Mouse (Mus musculus) kidney, embryonic 16.5 days (tissue): Measurements from ENCODE around the gene Nudt4. TPM values are rescaled to one million over a fixed set of nuclear protein-coding genes. Genes with fewer than 3 reads are reported as not detected.

Experiments used
- ATAC-seq: fragments of 200-750 bp; cut with Nextera tagmentation; 2 replicates; pipeline ENCODE4 v1.8.0; 2017; ENCODE audit warnings: moderate TSS enrichment; ENCODE audit not compliant: low FRiP score, low TSS enrichment
- H3K27ac ChIP-seq: fragments of 300-500 bp; sonication (generic); 2 replicates; pipeline ENCODE4 v1.5.1; 2014; ENCODE audit warnings: low read length
- H3K27me3 ChIP-seq: fragments of 300-500 bp; sonication (generic); 2 replicates; pipeline ENCODE4 v1.6.1; 2014; ENCODE audit warnings: low read length, control low read depth, mixed read lengths; ENCODE audit not compliant: insufficient read depth
- H3K36me3 ChIP-seq: fragments of 300-500 bp; sonication (generic); 2 replicates; pipeline ENCODE4 v1.6.1; 2014; ENCODE audit warnings: low read length, control low read depth, mixed read lengths; ENCODE audit not compliant: insufficient read depth
- H3K4me1 ChIP-seq: fragments of 300-500 bp; sonication (generic); 2 replicates; pipeline ENCODE4 v1.6.1; 2014; ENCODE audit warnings: low read length, control low read depth, mixed read lengths; ENCODE audit not compliant: insufficient read depth
- H3K4me2 ChIP-seq: fragments of 300-500 bp; sonication (generic); replicated peaks from 2 replicates; pipeline ENCODE4 v1.6.1; 2014; ENCODE audit warnings: low read depth, low read length
- H3K4me3 ChIP-seq: fragments of 300-500 bp; sonication (generic); 2 replicates; pipeline ENCODE4 v1.5.1; 2014; ENCODE audit warnings: mild to moderate bottlenecking, low read length
- H3K9ac ChIP-seq: fragments of 300-500 bp; sonication (generic); replicated peaks from 2 replicates; pipeline ENCODE4 v1.6.1; 2014; ENCODE audit warnings: low read length
- H3K9me3 ChIP-seq: fragments of 300-500 bp; sonication (generic); 2 replicates; pipeline ENCODE4 v1.6.1; 2016; ENCODE audit warnings: low read length, control low read depth
- WGBS: fragments of 180-500 bp; shearing (Covaris S2); extraction: QIAGEN DNeasy Blood & Tissue Kit; methylation state at CpG from one replicate; pipeline ENCODE4 v1.1.7; 2014; 5-methylcytosine and 5-hydroxymethylcytosine counted together
- microRNA-seq: library from miRNA; unstranded; fragments of <30 nt; microRNA quantifications from one replicate; pipeline ENCODE4, GENCODE M21; 2016
- polyA plus RNA-seq: library from polyadenylated mRNA; unstranded; fragments of >200 nt; fragmentation: Nextera tagmentation; extraction: Ambion mirVana; gene quantifications from 2 replicates; pipeline ENCODE4 v1.2.1, GENCODE M21; 2015

The Nudt4 gene
- polyA plus RNA-seq, 1 experiment from 2014 or later, result 132 TPM

DNA sequence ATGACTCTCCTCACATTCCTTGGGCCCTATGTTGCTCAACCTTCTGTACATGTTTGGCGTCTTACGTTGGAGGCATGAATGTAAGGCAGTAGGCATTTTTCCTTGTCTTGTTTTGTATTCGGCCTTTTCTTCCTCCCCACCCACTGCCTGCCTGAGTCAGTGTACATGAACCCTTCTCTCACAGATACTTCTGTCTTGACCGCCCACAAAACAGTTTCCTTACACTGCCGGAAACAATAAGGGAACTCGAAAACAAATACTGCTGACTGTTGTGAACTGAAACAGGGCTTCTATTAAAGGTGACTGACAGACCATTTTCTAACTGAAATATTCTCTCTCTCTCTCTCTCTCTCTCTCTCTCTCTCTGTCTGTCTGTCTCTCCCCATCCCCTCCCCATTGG, 55.2 kb downstream of the Nudt4 start:
- 78% methylated on average over 6 of the region's 6 CpGs for WGBS
- no peak overlapping the region for H3K4me3 ChIP-seq
- peaks cover under 1% of the 10 kb centered on the region; the same call in 1 of the 2 replicates for H3K4me1 ChIP-seq
- H3K27me3 ChIP-seq, result no peaks in the 10 kb centered on the region
- no peaks in the 10 kb centered on the region for H3K36me3 ChIP-seq
- H3K4me2 ChIP-seq, result no peak overlapping the region
- H3K9me3 ChIP-seq, result no peaks in the 10 kb centered on the region
- no peak overlapping the region for H3K27ac ChIP-seq
- H3K9ac ChIP-seq, result no peak overlapping the region
- ATAC-seq, result no peak

DNA sequence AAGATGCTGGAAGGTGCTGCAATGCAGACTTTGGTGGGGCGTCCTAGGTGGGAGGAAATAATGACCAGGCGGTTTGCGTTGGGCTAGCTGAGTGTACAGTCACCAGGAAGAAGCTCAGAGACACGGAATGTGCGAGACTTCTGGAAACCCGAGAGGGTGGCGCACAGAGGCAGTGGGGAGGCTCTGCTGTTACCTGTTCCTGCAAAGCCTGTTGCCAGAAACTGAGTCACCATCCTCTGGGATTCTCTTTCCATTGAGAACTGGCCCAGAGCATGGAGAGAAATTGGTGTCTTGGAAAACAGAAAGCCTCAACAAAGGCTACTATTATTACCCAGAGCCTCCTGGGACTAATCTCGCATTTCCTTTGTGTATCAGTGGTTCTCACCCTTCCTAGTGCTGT, 55.8 kb downstream of the Nudt4 start:
- no peak for ATAC-seq
- Histone ChIP-seq H3K4me2 (no peak overlapping the region), H3K27me3 (no peaks in the 10 kb centered on the region), H3K36me3 (no peaks in the 10 kb centered on the region), H3K9ac (no peak overlapping the region), H3K27ac (no peak overlapping the region), H3K4me3 (no peak overlapping the region), H3K4me1 (no peaks in the 10 kb centered on the region), H3K9me3 (no peaks in the 10 kb centered on the region)
- 81% methylated on average over 8 of the region's 8 CpGs for WGBS

DNA sequence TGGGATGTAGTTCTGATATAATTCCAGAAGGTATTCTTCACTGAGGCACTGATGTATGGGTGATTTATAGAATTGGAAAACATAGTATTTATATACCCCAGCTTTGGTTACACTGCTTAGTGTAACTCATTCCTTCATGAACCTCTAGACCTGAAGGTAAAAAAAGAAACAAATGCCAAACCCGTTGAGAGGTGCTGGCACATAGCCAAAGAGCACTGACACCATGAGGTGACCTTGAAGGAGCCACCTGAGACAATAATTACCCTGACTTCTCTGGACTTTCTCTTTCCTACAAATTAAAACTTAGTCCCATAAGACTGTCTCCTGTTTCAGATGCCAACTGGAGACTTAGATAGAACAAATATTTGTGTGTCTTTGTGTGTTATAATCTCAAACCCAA, 59.6 kb downstream of the Nudt4 start:
- peaks cover 12% of the 10 kb centered on the region for H3K4me1 ChIP-seq
- H3K36me3 ChIP-seq, result no peaks in the 10 kb centered on the region
- no peak overlapping the region for H3K27ac ChIP-seq
- no peak overlapping the region for H3K9ac ChIP-seq
- no peaks in the 10 kb centered on the region for H3K27me3 ChIP-seq
- no peak overlapping the region for H3K4me3 ChIP-seq
- ATAC-seq, result no peak
- H3K4me2 ChIP-seq, result no peak overlapping the region
- no peaks in the 10 kb centered on the region for H3K9me3 ChIP-seq
- 3% methylated on average over 1 of the region's 1 CpGs for WGBS

DNA sequence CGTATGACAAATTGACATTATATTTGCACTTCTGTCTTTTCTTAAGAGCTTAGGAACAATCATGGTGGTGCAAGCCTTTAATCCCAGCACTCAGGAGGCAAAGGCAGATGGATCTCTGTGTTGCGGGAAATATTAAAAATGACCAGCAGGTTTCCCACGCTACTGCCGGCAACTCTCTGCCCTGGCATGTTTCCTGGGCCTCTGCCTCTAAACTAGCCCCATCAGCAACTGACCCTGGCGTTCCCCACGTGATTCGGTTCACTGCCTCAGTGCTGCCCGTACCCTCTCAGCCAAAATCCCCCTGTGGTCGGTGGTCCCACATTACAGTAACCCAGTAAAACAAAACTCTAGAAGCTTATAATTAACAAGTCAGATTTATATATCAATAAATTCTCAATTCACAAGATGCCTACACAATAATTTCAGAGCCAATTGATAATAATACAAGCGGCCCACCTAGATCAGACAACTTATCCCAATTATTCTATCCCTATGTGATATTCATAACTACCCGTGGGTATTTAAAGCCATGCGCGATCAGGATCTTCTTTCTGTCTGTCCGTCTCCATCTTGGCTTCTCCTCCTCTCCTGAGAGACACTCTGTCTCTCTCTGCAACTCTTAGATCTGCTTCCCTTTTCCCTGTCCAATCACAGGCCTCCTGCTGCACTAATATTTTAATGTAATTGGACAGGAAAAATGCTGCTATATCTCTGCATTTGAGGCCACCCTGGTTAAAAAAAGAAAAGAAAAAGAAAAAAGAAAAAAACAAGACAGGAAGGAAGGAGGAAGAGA, 60.3 kb downstream of the Nudt4 start:
- H3K27ac ChIP-seq, result no peak overlapping the region
- H3K27me3 ChIP-seq, result no peaks in the 10 kb centered on the region
- H3K4me3 ChIP-seq, result no peak overlapping the region
- ATAC-seq, result no peak
- H3K4me2 ChIP-seq, result no peak overlapping the region
- 82% methylated on average over 14 of the region's 14 CpGs for WGBS
- peaks cover 12% of the 10 kb centered on the region for H3K4me1 ChIP-seq
- H3K9me3 ChIP-seq, result no peaks in the 10 kb centered on the region
- H3K36me3 ChIP-seq, result no peaks in the 10 kb centered on the region
- H3K9ac ChIP-seq, result no peak overlapping the region

DNA sequence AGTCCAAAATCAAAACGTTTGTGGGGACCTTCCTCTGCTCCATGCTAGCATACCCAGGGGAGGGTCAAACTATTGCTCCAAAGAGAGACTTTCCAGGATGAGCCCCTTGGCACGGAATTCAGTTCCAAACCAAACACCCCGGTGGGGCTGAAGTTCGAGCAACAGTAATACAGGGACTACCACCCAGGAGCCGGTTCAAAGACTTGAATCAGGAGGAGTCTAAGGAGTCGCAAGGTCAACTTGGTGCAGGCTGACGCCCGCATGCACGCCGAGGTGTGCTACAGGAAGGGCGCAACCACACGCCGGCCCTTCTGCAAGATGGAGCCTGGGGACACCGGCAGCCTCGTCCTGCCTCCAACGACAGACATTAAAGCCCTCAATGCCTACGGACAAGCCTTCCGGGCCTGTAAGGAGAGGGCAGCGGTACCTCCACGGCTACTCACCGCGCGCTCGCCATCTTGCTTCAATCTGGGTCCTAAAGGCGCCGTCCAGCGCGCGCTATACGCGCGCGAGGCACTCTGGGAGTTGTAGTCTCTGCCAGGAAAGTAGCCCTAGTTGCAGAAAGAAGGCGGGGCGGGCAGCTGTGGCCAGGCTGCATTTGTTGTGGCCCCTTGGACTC, 62.4 kb downstream of the Nudt4 start, which contains the start of gene Mrpl42:
Gene Mrpl42, minus strand, starts transcription at position 478 of the 619 bp plus-strand sequence.
- no peaks in the 10 kb centered on the region for H3K9me3 ChIP-seq
- peak within 1 kb of the TSS; percentile 76 for H3K4me2 ChIP-seq
- no peaks in the 10 kb centered on the region for H3K27me3 ChIP-seq
- peak within 1 kb of the TSS; percentile 93 for H3K4me3 ChIP-seq
- peak within 1 kb of the TSS; percentile 93 for H3K27ac ChIP-seq
- peaks cover 12% of the 10 kb centered on the region for H3K4me1 ChIP-seq
- ATAC-seq, result peak; percentile 97
- WGBS, result 0% methylated on average over 35 of the region's 35 CpGs
- H3K9ac ChIP-seq, result peak within 1 kb of the TSS; percentile 94
- peaks cover 10% of the 10 kb centered on the region for H3K36me3 ChIP-seq

DNA sequence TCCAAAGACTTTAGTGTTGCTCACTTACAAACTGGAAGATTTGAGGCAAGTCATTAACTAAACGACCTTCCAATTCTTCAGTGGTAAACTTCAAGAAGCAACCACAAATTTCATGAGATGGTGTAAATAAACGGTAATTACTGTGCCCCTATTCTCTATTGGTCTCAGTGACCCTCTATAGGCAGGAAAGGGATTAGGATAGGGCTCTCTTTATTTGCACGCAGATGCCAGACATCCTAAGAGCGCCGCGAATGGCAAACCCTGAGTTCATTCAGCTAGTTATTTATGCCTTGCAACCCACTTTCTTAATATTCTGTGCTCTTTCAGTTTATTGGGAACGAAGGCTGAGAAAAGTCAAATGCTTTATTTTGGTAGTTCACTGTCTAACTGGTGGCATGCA, 62.9 kb downstream of the Nudt4 start:
- Histone ChIP-seq H3K27me3 (no peaks in the 10 kb centered on the region), H3K4me1 (peaks cover 12% of the 10 kb centered on the region), H3K4me2 (peak overlapping the region; percentile 76), H3K9me3 (no peaks in the 10 kb centered on the region), H3K36me3 (peaks cover 11% of the 10 kb centered on the region), H3K4me3 (peak overlapping the region; percentile 93), H3K9ac (peak overlapping the region; percentile 94), H3K27ac (peak overlapping the region; percentile 93)
- no peak for ATAC-seq
- WGBS, result 2% methylated on average over 7 of the region's 7 CpGs

Small RNAs within 50 kb of the gene (microRNA-seq; reads per million reads assigned to microRNA genes)
- gene Mir3058, result 12.0 reads per million, percentile 32 among the genes with 10 or more reads in this experiment

Other genes with a start within 250 kb of the Nudt4 start
- 9.2 and 10.4 TPM in 2 replicates for gene Cradd, start 240.0 kb downstream of the Nudt4 start, polyA plus RNA-seq
- 23.9 and 27.2 TPM in 2 replicates for gene Socs2, start 147.0 kb downstream of the Nudt4 start, polyA plus RNA-seq
- gene Mrpl42, start 62.2 kb downstream of the Nudt4 start, polyA plus RNA-seq, result 318 and 319 TPM in 2 replicates
- gene Ube2n, start 49.0 kb downstream of the Nudt4 start, polyA plus RNA-seq, result 338 and 353 TPM in 2 replicates
- gene Anapc15-ps, start 109.3 kb upstream of the Nudt4 start, polyA plus RNA-seq, result 1.8 TPM in 1 of 2 replicates, not detected in the other